Mouse (Mus musculus): ENCODE results near the gene Bag6. TPM values are rescaled to one million over a fixed set of nuclear protein-coding genes. Genes with fewer than 3 reads are reported as not detected.

The Bag6 gene
- total and polyA plus RNA-seq, 3 experiments: 140 to 252 (median 216) TPM

- peaks cover 4% of the 10 kb centered on the region for H3K4me1 ChIP-seq (ENCODE audit: control insufficient read depth, insufficient read depth, low read length)
- intact Hi-C loops (cut with DNase I): loop anchor here (2.0 kb wide), 1 partner anchor 69 kb away; no protein-coding TSS in a partner anchor
- TF ChIP-seq EP300 (IDR thresholded peaks at IDR 0.05; ENCODE audit: insufficient read depth, low read depth, low read length): no peak
- TF ChIP-seq CTCF (IDR thresholded peaks at IDR 0.05): no peak
- no peak for TF ChIP-seq POLR2A (IDR thresholded peaks at IDR 0.05; ENCODE audit: insufficient read depth, low read depth, low read length)
These were observed 32.8 kb downstream of the Bag6 start for GRCm38 (mm10) chr17:35167794-35168193.

GRCm38 (mm10) chr17:35168541-35169207 is 33.7 kb downstream of the Bag6 start:
- TF ChIP-seq CTCF (IDR thresholded peaks at IDR 0.05) (peak; percentile 86), EP300 (IDR thresholded peaks at IDR 0.05; ENCODE audit: insufficient read depth, low read depth, low read length) (no peak)
- Histone ChIP-seq H3K36me3 (ENCODE audit: control insufficient read depth, insufficient read depth, low read length) (peaks cover 4% of the 10 kb centered on the region; the same call in 1 of the 2 replicates), H3K79me2 (replicated peaks; ENCODE audit: control insufficient read depth, insufficient read depth, low read length) (0 out of 2 replicates have a peak, but pooled peaks cover under 1% of the 10 kb centered on the region), H3K4me1 (ENCODE audit: control insufficient read depth, insufficient read depth, low read length) (peaks cover 2% of the 10 kb centered on the region), H3K27ac (no peak overlapping the region), H3K9ac (ENCODE audit: low read depth, low read length) (no peak overlapping the region), H3K4me3 (no peak overlapping the region), H3K27me3 (ENCODE audit: control insufficient read depth, insufficient read depth, low read length) (no peaks in the 10 kb centered on the region)
- 12% methylated on average over 4 of the region's 4 CpGs for WGBS
- intact Hi-C loops (cut with DNase I): no loop called here
- no peak for DNase-seq

More at GRCm38 (mm10) chr17:35167794-35168193, 32.8 kb downstream of the Bag6 start:
- peaks cover 9% of the 10 kb centered on the region for H3K36me3 ChIP-seq (ENCODE audit: control insufficient read depth, insufficient read depth, low read length)
- no peak for DNase-seq
- H3K27me3 ChIP-seq (ENCODE audit: control insufficient read depth, insufficient read depth, low read length): no peaks in the 10 kb centered on the region
- H3K79me2 ChIP-seq (replicated peaks; ENCODE audit: control insufficient read depth, insufficient read depth, low read length): peaks cover 2% of the 10 kb centered on the region; the same call in 1 of the 2 replicates
- H3K27ac ChIP-seq: no peak overlapping the region
- no peak overlapping the region for H3K4me3 ChIP-seq
- WGBS: 82% methylated on average over 7 of the region's 7 CpGs
- no peak overlapping the region for H3K9ac ChIP-seq (ENCODE audit: low read depth, low read length)

- 58% methylated on average over 11 of the region's 11 CpGs for WGBS
- intact Hi-C loops (cut with DNase I): no loop called here
- no peak for TF ChIP-seq EP300 (IDR thresholded peaks at IDR 0.05; ENCODE audit: insufficient read depth, low read depth, low read length)
- TF ChIP-seq POLR2A (IDR thresholded peaks at IDR 0.05; ENCODE audit: insufficient read depth, low read depth, low read length): peak; percentile 49; the same call in 1 of the 2 replicates
- TF ChIP-seq CTCF (IDR thresholded peaks at IDR 0.05): no peak
- Histone ChIP-seq H3K36me3 (ENCODE audit: control insufficient read depth, insufficient read depth, low read length) (no peaks in the 10 kb centered on the region), H3K4me1 (ENCODE audit: control insufficient read depth, insufficient read depth, low read length) (no peaks in the 10 kb centered on the region; the same call in 1 of the 2 replicates), H3K27ac (0 out of 2 replicates have a peak overlapping the region, but pooled peaks have one; percentile 12), H3K79me2 (replicated peaks; ENCODE audit: control insufficient read depth, insufficient read depth, low read length) (no peaks in the 10 kb centered on the region), H3K27me3 (ENCODE audit: control insufficient read depth, insufficient read depth, low read length) (no peaks in the 10 kb centered on the region), H3K4me3 (no peak overlapping the region), H3K9ac (ENCODE audit: low read depth, low read length) (no peak overlapping the region)
- DNase-seq: peak in 1 of 2 experiments; percentile 37
These were observed 37.7 kb downstream of the Bag6 start for GRCm38 (mm10) chr17:35172445-35173234.

- DNase-seq: no peak
- Histone ChIP-seq H3K79me2 (replicated peaks; ENCODE audit: control insufficient read depth, insufficient read depth, low read length) (no peaks in the 10 kb centered on the region), H3K4me3 (no peak overlapping the region), H3K4me1 (ENCODE audit: control insufficient read depth, insufficient read depth, low read length) (no peaks in the 10 kb centered on the region; the same call in 1 of the 2 replicates), H3K36me3 (ENCODE audit: control insufficient read depth, insufficient read depth, low read length) (no peaks in the 10 kb centered on the region), H3K27ac (no peak overlapping the region), H3K27me3 (ENCODE audit: control insufficient read depth, insufficient read depth, low read length) (no peaks in the 10 kb centered on the region), H3K9ac (ENCODE audit: low read depth, low read length) (no peak overlapping the region)
- TF ChIP-seq POLR2A (IDR thresholded peaks at IDR 0.05; ENCODE audit: insufficient read depth, low read depth, low read length) (no peak), CTCF (IDR thresholded peaks at IDR 0.05) (no peak), EP300 (IDR thresholded peaks at IDR 0.05; ENCODE audit: insufficient read depth, low read depth, low read length) (no peak)
- WGBS: 75% methylated on average over 3 of the region's 3 CpGs
- intact Hi-C loops (cut with DNase I): no loop called here
These were observed 38.4 kb downstream of the Bag6 start for GRCm38 (mm10) chr17:35173329-35173728.

GRCm38 (mm10) chr17:35174201-35174977 is 39.4 kb downstream of the Bag6 start:
- H3K79me2 ChIP-seq (replicated peaks; ENCODE audit: control insufficient read depth, insufficient read depth, low read length): no peaks in the 10 kb centered on the region
- no peaks in the 10 kb centered on the region for H3K27me3 ChIP-seq (ENCODE audit: control insufficient read depth, insufficient read depth, low read length)
- 55% methylated on average over 8 of the region's 8 CpGs for WGBS
- H3K36me3 ChIP-seq (ENCODE audit: control insufficient read depth, insufficient read depth, low read length): no peaks in the 10 kb centered on the region
- no peaks in the 10 kb centered on the region for H3K4me1 ChIP-seq (ENCODE audit: control insufficient read depth, insufficient read depth, low read length)
- TF ChIP-seq EP300 (IDR thresholded peaks at IDR 0.05; ENCODE audit: insufficient read depth, low read depth, low read length): no peak
- TF ChIP-seq CTCF (IDR thresholded peaks at IDR 0.05): no peak
- TF ChIP-seq POLR2A (IDR thresholded peaks at IDR 0.05; ENCODE audit: insufficient read depth, low read depth, low read length): no peak
- DNase-seq: no peak
- no peak overlapping the region for H3K4me3 ChIP-seq
- no peak overlapping the region for H3K9ac ChIP-seq (ENCODE audit: low read depth, low read length)
- intact Hi-C loops (cut with DNase I): no loop called here
- H3K27ac ChIP-seq: no peak overlapping the region
